Mouse (Mus musculus): Measurements from ENCODE around the gene 5330417H12Rik. TPM values are rescaled to one million over a fixed set of nuclear protein-coding genes. Genes with fewer than 3 reads are reported as not detected.

5330417H12Rik gene
- not detected for total RNA-seq (2022)

DNA sequence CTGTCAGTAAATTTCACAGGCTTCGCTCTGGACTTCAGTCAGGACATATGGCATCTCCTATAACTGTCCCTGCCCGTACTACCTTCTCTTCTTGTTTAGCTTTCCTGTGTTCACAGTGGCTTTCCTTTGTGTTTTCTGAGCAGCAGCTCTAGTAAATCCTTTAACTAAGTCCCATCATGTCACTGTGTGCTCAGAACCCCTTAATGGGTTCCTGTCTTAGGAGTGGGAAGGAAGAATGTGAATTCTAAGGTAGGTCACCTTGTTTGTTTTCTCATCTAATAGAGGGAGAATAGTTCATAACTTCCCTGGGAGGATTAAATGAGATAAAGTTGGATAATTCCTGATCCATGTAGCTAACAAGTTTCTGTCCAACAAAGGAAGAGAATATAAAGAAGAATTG, at the start of gene 5330417H12Rik:
Gene 5330417H12Rik (minus strand): TSS at position 101 of the 400 bp plus-strand sequence.
- DNase-seq: no peak

DNA sequence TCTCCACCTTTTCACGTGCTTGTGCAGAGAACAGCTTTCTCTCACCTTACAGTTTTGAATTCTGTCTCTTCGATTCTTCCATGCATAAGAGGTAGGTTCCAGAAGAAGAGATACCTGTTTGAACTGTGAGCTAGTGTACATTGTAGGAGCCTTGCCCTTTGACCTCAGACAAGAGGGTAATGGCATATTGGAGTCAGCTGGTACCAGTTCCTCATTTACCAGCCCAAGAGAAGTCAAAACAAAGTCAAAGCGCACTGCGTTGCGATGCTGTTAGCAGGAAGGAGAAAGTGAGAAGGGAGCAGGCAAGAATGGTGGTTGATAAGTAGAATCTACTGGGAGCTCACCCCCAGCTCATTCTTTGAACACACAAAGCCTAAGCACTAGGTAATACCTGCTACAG, 43.6 kb upstream of the 5330417H12Rik start:
- DNase-seq: no peak

DNA sequence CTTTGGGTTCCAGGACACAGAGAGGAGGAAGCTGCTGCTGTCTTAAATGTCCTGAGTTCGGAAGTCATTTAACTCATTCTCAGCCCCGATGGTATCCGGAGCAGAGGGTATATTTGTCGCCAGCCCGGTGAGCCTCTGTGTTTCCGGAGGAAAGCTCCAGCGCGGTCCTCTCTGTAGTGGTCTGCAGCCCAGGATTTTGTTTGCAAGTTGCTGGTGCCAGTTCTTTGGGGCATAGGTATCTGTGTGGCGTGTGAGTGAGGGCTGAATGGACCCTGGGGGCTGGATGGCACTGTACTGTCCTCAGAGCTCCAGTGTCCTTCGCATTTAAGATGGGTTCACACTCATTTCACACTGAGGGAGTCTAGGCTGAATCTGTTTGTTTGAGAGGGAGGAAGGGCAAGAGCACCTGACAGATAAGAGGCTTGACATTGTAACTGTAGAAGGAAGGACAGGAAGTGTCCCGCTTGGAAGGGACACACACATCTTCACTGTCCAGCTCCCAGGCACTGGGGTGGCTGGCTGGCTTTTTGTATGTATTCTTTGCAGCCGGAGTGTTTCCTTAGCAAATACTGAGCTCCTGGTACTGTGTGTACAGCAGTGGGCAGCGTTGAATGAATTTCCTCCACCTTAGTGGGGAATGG, 41.4 kb upstream of the 5330417H12Rik start:
- no peak for DNase-seq

DNA sequence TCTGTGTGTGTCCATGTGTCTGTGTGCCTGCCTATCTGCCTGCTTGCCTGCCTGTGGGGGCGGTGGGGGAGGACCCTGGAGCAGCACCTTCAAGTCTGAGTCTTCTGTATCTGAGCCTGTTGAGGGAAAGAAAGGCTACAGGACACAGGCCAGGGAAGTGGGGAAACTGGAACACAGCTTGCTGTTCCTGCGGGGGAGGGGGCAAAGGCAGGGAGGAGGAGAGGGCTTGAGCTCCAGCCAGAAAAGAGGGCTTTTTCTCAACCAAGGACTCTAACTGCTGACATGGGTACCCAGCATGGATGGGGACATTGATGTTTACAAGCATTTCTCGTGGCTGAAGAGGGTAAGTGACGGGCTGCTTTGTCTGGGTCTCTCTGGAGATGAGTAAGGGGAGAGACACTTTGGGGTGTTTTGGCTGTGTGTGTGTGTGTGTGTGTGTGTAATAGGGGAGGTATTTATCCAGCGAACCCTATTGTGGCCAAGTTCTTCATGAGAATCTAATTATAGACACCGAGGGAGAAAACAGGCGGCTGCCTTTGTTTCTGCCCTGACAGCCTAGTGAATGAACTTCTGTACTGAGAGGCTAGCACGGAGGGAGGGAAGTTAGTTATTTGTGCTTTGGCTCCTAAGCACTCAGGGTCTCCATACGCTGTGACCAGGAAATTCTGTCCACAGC, 40.8 kb upstream of the 5330417H12Rik start:
- no peak for DNase-seq

DNA sequence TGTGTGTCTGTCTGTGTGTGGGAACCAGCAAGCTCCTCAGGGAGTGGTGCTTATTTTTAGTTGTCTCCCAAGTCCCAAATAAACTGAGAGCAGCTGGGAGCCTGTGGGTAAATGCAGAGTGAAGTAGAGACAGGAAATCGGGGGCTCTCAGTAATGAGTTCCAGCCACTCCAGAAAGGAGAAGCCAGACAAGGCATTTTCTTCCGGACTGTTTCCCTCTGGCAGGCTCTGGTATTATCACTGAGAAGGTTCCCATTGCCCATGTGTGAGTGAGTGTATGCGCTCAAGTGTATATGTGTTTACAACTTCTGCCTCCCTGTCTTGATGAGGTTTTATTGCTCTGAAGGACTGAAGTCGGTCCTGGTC, 40.2 kb upstream of the 5330417H12Rik start:
- DNase-seq: no peak

DNA sequence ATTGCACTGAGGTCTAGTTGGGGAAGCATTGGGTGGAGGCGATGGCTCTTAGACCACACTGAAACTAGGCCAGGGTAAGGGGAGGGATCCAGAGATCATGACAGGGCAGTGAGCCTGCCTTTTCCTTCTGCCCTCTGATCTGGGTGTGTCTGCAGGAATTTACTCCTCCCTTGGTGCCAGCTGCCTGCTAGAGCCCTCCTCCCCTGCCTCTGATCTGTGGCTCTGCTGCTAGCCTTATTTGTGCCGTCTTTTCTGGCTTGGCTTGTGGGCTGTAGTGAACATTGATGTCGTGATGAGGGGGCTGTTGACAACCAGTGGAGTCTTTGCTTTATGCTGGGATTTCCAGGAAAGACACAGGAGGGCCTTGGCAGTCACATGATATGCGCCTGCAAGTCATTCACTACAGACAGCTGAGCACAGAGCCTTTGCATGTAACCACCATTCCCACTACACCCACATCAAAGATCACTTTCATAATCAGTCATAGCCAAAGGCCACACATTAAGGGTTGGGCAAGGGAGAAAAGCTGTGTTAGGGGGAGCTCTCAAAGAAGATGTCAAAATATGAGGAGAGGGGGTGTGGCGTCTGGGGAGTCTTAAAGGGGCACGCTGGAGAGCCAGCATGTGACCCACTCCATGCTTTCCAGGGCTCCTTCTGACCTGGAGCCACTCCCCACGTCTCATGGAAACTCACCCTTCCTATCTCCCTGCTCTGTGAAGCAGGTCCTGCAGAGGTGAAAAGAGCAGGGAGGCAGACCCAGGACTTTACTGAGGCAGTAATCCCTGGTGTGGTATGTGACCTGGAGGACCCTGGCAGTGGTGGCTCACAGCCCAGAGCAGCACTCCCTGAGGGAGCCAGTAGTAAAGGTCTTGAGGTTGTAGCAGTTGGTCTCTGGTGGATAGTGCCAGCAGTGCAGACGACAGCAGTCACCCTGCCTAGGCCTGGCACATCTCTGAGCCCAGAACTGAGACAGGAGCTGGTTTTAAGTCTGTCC, 39.4 kb upstream of the 5330417H12Rik start:
- DNase-seq: no peak

- no peak for DNase-seq
These were observed 38.7 kb upstream of the 5330417H12Rik start for GRCm38 (mm10) chr7:107663621-107664020.

DNA sequence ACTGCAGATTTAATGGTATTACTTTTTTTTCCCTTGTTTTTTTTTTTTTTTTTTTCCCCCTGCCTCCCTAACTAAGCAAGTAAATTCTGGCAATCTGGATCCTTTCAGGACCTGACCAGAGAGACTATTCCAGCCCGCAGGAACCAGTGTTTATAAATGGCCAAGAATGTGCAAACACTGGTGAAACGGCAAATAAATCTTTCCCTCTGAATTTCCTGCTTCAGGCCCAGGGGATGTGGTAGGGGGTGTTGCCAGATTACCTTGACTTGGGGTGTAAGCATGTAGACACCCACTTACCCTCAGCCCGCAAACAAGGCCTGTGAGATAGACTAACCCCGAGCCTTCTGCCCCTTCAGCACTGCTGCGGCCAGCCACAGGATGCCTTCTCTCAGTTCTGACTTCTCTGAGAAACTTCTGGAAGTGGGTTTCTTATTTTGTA, 36.9 kb upstream of the 5330417H12Rik start:
- no peak for DNase-seq

GRCm38 (mm10) chr7:107661189-107661842, 36.4 kb upstream of the 5330417H12Rik start:
- DNase-seq: peak; percentile 33

DNA sequence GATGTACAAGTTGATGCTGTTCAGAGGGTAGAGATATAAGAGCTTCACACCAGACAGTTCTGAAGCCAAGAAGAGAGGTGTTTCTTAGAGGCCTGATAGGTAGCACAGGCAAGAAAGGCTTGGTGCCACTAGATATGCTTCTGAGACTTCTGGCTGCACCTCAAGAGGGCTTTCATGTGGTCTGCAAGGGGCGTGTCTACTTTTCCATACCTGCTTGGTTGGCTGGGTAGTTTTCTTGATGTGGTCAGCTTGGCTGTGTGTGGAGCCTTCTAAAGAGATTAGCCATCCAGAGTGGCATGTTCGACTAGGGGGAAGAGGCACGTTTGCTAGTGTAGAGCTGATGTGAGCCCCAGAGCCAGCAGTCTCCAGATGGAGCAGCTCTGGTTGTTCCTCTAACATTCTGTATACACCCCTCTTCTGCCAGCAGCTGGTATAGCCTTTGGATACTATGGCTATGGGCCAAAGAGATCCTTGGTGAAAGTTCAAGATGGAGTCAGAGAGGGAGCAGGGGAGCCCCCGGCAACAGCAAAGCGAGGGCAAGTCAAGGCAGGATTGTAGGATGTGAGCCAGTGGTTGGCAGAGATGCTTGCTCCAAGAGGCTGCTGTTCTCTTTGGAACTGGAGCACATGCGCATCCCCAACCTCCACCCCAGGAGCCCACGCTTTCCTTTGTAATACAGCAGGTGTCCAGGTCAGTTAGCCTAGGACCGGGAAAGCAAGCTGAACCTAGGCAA, 34.4 kb upstream of the 5330417H12Rik start:
- DNase-seq: no peak

- no peak for DNase-seq
These were observed 31.5 kb upstream of the 5330417H12Rik start for GRCm38 (mm10) chr7:107656451-107656850.

DNA sequence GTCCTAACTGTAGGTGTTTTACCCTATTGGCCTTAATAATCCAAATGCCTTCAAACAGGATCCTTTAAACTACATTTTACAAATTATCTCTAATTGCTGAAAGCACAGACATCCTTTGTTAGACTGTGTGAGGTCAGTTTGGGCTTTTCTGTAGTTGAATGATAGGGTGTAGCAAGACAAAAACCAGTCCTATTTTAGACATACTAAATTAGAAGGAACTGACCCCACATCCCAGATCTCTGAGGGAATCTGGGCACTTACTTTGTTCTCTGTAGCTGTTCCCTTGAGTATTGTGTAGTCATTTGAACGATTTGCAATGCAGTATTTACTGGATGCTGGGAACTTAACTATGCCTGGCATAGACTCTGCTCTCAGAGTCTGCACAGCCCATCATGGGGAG, 26.9 kb upstream of the 5330417H12Rik start:
- no peak for DNase-seq

GRCm38 (mm10) chr7:107649990-107650389, 25.0 kb upstream of the 5330417H12Rik start:
- no peak for DNase-seq

GRCm38 (mm10) chr7:107648937-107649688, 24.2 kb upstream of the 5330417H12Rik start:
- DNase-seq: no peak

- DNase-seq: no peak
These were observed 20.0 kb upstream of the 5330417H12Rik start for GRCm38 (mm10) chr7:107644987-107645386.

DNA sequence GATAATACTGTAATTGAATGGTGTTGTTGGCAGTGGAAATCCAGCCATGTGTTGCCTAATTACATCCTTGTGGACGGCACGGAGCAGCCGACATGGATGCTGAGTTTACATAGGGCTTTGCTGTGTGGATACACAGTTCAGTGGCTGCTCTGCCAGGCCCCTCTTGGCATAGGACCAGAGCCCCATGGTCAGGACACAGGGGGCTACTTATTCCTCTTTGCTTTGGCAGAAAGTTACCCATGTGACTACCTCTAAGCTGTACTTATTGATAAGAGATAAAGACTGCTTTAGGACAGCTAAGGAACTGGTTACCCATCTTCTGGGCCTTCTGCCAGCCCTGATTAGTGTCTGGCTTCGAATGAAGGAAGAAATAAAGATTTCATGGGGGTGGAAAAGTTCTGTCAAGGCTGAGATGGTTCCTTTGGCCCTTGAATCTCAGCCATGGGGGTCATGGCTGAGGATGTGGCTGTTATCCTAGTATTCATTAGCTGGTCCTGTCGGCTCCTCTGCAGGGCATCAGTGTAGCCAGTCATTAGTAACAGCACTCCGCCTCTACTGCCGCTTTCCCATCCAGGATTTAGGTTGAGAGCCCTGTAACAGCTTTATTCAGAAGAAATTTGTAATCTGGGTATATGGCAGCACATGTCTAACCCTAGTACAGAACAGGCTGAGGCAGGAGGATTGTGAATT, 17.8 kb upstream of the 5330417H12Rik start:
- no peak for DNase-seq

DNA sequence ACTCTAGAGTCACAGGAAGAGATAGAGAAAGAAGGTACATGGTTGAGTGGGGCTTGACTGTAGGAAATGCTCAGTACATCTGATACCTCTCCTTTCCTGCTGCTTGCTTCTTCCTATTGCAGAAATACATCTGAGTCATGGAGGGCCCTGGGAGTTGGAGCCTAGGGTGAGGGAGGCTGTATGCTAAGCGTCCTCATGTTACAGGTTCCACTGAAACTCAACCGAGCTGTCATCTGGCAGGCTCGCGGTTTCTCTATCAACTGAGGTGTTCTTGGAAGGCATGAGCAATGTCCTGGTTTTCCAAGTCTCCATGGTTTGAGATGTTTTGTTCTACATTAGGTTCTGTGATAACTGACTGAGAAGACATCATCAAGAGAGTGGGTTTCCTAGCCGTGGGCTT, 13.1 kb upstream of the 5330417H12Rik start:
- no peak for DNase-seq

DNA sequence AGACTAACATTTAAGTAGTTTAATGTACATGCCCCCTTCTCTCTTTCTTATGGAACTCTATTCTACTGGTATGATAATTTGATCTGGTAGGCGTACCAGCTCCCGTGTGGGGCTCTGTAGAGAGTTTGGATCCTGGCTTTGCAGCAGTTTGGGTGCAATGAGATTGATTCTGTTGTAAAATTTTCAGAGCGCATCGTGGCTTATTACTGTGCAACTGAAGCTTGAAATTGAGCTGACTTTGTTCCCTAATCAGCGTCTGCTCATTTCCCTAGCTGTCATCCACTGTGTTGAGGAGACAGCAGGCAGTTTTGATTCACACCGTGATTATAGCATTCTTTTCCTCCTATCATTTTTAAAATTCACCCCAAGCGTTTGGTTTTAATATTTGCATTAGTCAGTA, 12.4 kb upstream of the 5330417H12Rik start:
- no peak for DNase-seq

GRCm38 (mm10) chr7:107633201-107633600, 8.2 kb upstream of the 5330417H12Rik start:
- no peak for DNase-seq

DNA sequence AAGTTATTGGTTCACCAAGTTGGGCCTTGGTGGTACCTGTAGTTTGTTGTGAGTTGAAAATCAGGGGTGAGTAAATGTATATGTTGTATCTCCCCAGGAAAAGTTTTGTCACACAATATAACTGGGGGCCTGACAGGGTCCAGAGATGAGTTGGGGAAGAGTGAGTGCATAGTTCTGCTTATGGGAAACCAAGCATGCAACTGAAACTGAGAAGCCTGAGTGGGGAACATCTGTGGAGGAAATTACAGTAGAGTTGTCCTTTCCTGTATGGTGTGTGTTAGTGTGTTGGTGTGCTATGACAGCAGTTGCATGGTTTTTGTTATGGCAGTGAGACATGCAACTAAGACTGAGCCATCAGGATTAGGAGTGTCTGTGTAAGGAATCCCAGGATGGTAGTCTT, 3.4 kb upstream of the 5330417H12Rik start:
- DNase-seq: no peak

Data from adrenal gland, adult 8-10 months (tissue).